Comparison of ENCODE assay signal across 8 mouse cellular contexts in genomic region chr6:4414166-4414565, GRCm38 (mm10).
A peak's percentile ranks its signal among the peaks of the same experiment; 100 is the strongest.
DNase-seq lines count a peak whose midpoint lies in the region; ATAC-seq lines count a peak whose summit lies in the region.

No protein-coding gene starts in this region.

- no peaks in the 10 kb centered on the region for H3K4me1 ChIP-seq in forebrain, embryonic 11.5 days (replicated peaks; ENCODE audit: control insufficient read depth, insufficient read depth, low read length)
- peaks cover 9% of the 10 kb centered on the region; the same call in 1 of the 2 replicates for H3K4me1 ChIP-seq in forebrain, embryonic 13.5 days
- H3K4me1 ChIP-seq in neural tube, embryonic 11.5 days (ENCODE audit: control insufficient read depth, insufficient read depth, low read length), result 0 out of 2 replicates have a peak, but pooled peaks cover 2% of the 10 kb centered on the region
- peaks cover 13% of the 10 kb centered on the region for H3K4me1 ChIP-seq in neural tube, embryonic 15.5 days

- H3K27me3 ChIP-seq in forebrain, embryonic 11.5 days (ENCODE audit: control insufficient read depth, insufficient read depth, low read length), result no peaks in the 10 kb centered on the region
- H3K27me3 ChIP-seq in forebrain, embryonic 13.5 days, result no peaks in the 10 kb centered on the region
- H3K27me3 ChIP-seq in neural tube, embryonic 11.5 days (ENCODE audit: control insufficient read depth, insufficient read depth, low read length), result no peaks in the 10 kb centered on the region
- no peaks in the 10 kb centered on the region for H3K27me3 ChIP-seq in neural tube, embryonic 15.5 days (replicated peaks)

- no peak overlapping the region for H3K27ac ChIP-seq in forebrain, embryonic 11.5 days (ENCODE audit: low read depth, low read length)
- no peak overlapping the region for H3K27ac ChIP-seq in forebrain, embryonic 13.5 days
- no peak overlapping the region for H3K27ac ChIP-seq in neural tube, embryonic 11.5 days (ENCODE audit: low read depth, low read length)
- H3K27ac ChIP-seq in neural tube, embryonic 15.5 days (replicated peaks), result no peak overlapping the region

- H3K9ac ChIP-seq in forebrain, embryonic 11.5 days (ENCODE audit: low read length), result no peak overlapping the region
- no peak overlapping the region for H3K9ac ChIP-seq in forebrain, embryonic 13.5 days
- no peak overlapping the region for H3K9ac ChIP-seq in neural tube, embryonic 11.5 days (ENCODE audit: low read length)
- H3K9ac ChIP-seq in neural tube, embryonic 15.5 days (replicated peaks), result no peak overlapping the region

- ATAC-seq in forebrain, embryonic 11.5 days (replicated peaks; ENCODE audit: low FRiP score), result no peak
- ATAC-seq in forebrain, embryonic 13.5 days, result no peak
- ATAC-seq in neural tube, embryonic 11.5 days (ENCODE audit: insufficient read depth, low FRiP score, low TSS enrichment), result no peak
- no peak for ATAC-seq in neural tube, embryonic 15.5 days (ENCODE audit: low FRiP score)
- peak; percentile 95 for ATAC-seq in megakaryocyte progenitor cell, adult 5-6 weeks (replicated peaks; ENCODE audit: poor library complexity)

- WGBS in forebrain, embryonic 11.5 days, result 40% methylated on average over 6 of the region's 6 CpGs
- 36% methylated on average over 6 of the region's 6 CpGs for WGBS in forebrain, embryonic 13.5 days
- WGBS in neural tube, embryonic 11.5 days, result 36% methylated on average over 6 of the region's 6 CpGs
- WGBS in neural tube, embryonic 15.5 days, result 42% methylated on average over 6 of the region's 6 CpGs

- no peak overlapping the region for H3K4me2 ChIP-seq in forebrain, embryonic 11.5 days (ENCODE audit: low read depth, low read length, severe bottlenecking)
- no peak overlapping the region for H3K4me2 ChIP-seq in forebrain, embryonic 13.5 days
- no peak overlapping the region for H3K4me2 ChIP-seq in neural tube, embryonic 11.5 days (ENCODE audit: low read depth)
- H3K4me2 ChIP-seq in neural tube, embryonic 15.5 days, result no peak overlapping the region

- no peaks in the 10 kb centered on the region for H3K36me3 ChIP-seq in forebrain, embryonic 11.5 days (ENCODE audit: control insufficient read depth, insufficient read depth, low read length)
- no peaks in the 10 kb centered on the region for H3K36me3 ChIP-seq in forebrain, embryonic 13.5 days (ENCODE audit: poor library complexity, severe bottlenecking)
- no peaks in the 10 kb centered on the region for H3K36me3 ChIP-seq in neural tube, embryonic 11.5 days (ENCODE audit: control insufficient read depth, insufficient read depth, low read length)
- H3K36me3 ChIP-seq in neural tube, embryonic 15.5 days, result no peaks in the 10 kb centered on the region

- H3K9me3 ChIP-seq in forebrain, embryonic 11.5 days (ENCODE audit: control insufficient read depth, low read length), result no peaks in the 10 kb centered on the region
- H3K9me3 ChIP-seq in forebrain, embryonic 13.5 days (replicated peaks), result no peaks in the 10 kb centered on the region
- H3K9me3 ChIP-seq in neural tube, embryonic 11.5 days (ENCODE audit: control insufficient read depth, low read length), result no peaks in the 10 kb centered on the region
- no peaks in the 10 kb centered on the region for H3K9me3 ChIP-seq in neural tube, embryonic 15.5 days (replicated peaks)

- peak; percentile 68 for DNase-seq in forebrain, embryonic 11.5 days (ENCODE audit: low spot score)
- peak; percentile 48 for DNase-seq in neural tube, embryonic 11.5 days (ENCODE audit: low spot score)
- peak; percentile 69 to 73 for DNase-seq in cerebellum, postnatal 10 days
- peak; percentile 18 for DNase-seq in induced T-regulatory cell, adult 2 months (ENCODE audit: low read depth)
- DNase-seq in T-cell, adult 2 months (ENCODE audit: low spot score), result no peak

- no peak overlapping the region for H3K4me3 ChIP-seq in forebrain, embryonic 11.5 days (ENCODE audit: low read depth, low read length)
- H3K4me3 ChIP-seq in forebrain, embryonic 13.5 days, result no peak overlapping the region
- no peak overlapping the region for H3K4me3 ChIP-seq in neural tube, embryonic 11.5 days (ENCODE audit: low read depth, low read length)
- no peak overlapping the region for H3K4me3 ChIP-seq in neural tube, embryonic 15.5 days (replicated peaks)
